Mouse (Mus musculus): ENCODE data around the gene Evc2. TPM values are rescaled to one million over a fixed set of nuclear protein-coding genes. Genes with fewer than 3 reads are reported as not detected.
A peak's percentile ranks its signal among the peaks of the same experiment; 100 is the strongest.

Evc2 gene
- 23.4 and 24.5 TPM in 2 replicates for polyA plus RNA-seq (2016; fragmentation: Nextera tagmentation; extraction: Ambion mirVana)

GRCm38 (mm10) chr5:37338288-37338687 lies at the start of gene Evc2:
Evc2 (plus strand) TSS chr5:37338499.
- H3K4me3 ChIP-seq = peak within 1 kb of the TSS; percentile 65
- H3K27ac ChIP-seq = peak within 1 kb of the TSS; percentile 91
- peaks cover 60% of the 10 kb centered on the region for H3K4me1 ChIP-seq
- WGBS = under 1% methylated on average over 27 of the region's 27 CpGs
- peaks cover 25% of the 10 kb centered on the region for H3K36me3 ChIP-seq
- no peaks in the 10 kb centered on the region for H3K9me3 ChIP-seq (replicated peaks)
- DNase-seq (ENCODE audit: low spot score) = peak; percentile 89
- H3K27me3 ChIP-seq (ENCODE audit: low read depth, poor library complexity, severe bottlenecking) = no peaks in the 10 kb centered on the region

- no peak overlapping the region for H3K27ac ChIP-seq
- peaks cover 59% of the 10 kb centered on the region for H3K36me3 ChIP-seq
- H3K4me3 ChIP-seq = no peak overlapping the region
- 19% methylated on average over 3 of the region's 3 CpGs for WGBS
- no peaks in the 10 kb centered on the region for H3K27me3 ChIP-seq (ENCODE audit: low read depth, poor library complexity, severe bottlenecking)
- H3K4me1 ChIP-seq = no peaks in the 10 kb centered on the region
- peak; percentile 44 for DNase-seq (ENCODE audit: low spot score)
- no peaks in the 10 kb centered on the region for H3K9me3 ChIP-seq (replicated peaks)
Observed at GRCm38 (mm10) chr5:37289236-37289635, 49.1 kb upstream of the Evc2 start.

GRCm38 (mm10) chr5:37290983-37291382 lies 47.3 kb upstream of the Evc2 start:
- H3K9me3 ChIP-seq (replicated peaks) = no peaks in the 10 kb centered on the region
- 74% methylated on average over 9 of the region's 9 CpGs for WGBS
- H3K4me1 ChIP-seq = no peaks in the 10 kb centered on the region
- no peak overlapping the region for H3K4me3 ChIP-seq
- peaks cover 47% of the 10 kb centered on the region for H3K36me3 ChIP-seq
- H3K27ac ChIP-seq = no peak overlapping the region
- H3K27me3 ChIP-seq (ENCODE audit: low read depth, poor library complexity, severe bottlenecking) = no peaks in the 10 kb centered on the region
- peak; percentile 47 for DNase-seq (ENCODE audit: low spot score)

GRCm38 (mm10) chr5:37296717-37297116 lies 41.6 kb upstream of the Evc2 start:
- Histone ChIP-seq H3K9me3 (replicated peaks) (no peaks in the 10 kb centered on the region), H3K27ac (no peak overlapping the region), H3K27me3 (ENCODE audit: low read depth, poor library complexity, severe bottlenecking) (no peaks in the 10 kb centered on the region), H3K4me1 (no peaks in the 10 kb centered on the region), H3K4me3 (no peak overlapping the region), H3K36me3 (peaks cover 26% of the 10 kb centered on the region)
- 83% methylated on average over 10 of the region's 10 CpGs for WGBS
- DNase-seq (ENCODE audit: low spot score) = no peak

GRCm38 (mm10) chr5:37298370-37298769 lies 39.9 kb upstream of the Evc2 start:
- Histone ChIP-seq H3K27me3 (ENCODE audit: low read depth, poor library complexity, severe bottlenecking) (no peaks in the 10 kb centered on the region), H3K27ac (no peak overlapping the region), H3K4me3 (no peak overlapping the region), H3K4me1 (no peaks in the 10 kb centered on the region), H3K36me3 (peaks cover 36% of the 10 kb centered on the region), H3K9me3 (replicated peaks) (no peaks in the 10 kb centered on the region)
- DNase-seq (ENCODE audit: low spot score) = peak; percentile 60
- 23% methylated on average over 7 of the region's 7 CpGs for WGBS

- H3K4me1 ChIP-seq = no peaks in the 10 kb centered on the region
- no peaks in the 10 kb centered on the region for H3K27me3 ChIP-seq (ENCODE audit: low read depth, poor library complexity, severe bottlenecking)
- peaks cover 73% of the 10 kb centered on the region for H3K36me3 ChIP-seq
- WGBS = 86% methylated on average over 9 of the region's 9 CpGs
- no peak overlapping the region for H3K27ac ChIP-seq
- no peaks in the 10 kb centered on the region for H3K9me3 ChIP-seq (replicated peaks)
- H3K4me3 ChIP-seq = no peak overlapping the region
- no peak for DNase-seq (ENCODE audit: low spot score)
Observed at GRCm38 (mm10) chr5:37310026-37310425, 28.3 kb upstream of the Evc2 start.

- Histone ChIP-seq H3K27ac (no peak overlapping the region), H3K36me3 (peaks cover 86% of the 10 kb centered on the region), H3K27me3 (ENCODE audit: low read depth, poor library complexity, severe bottlenecking) (no peaks in the 10 kb centered on the region), H3K4me3 (no peak overlapping the region), H3K4me1 (no peaks in the 10 kb centered on the region), H3K9me3 (replicated peaks) (no peaks in the 10 kb centered on the region)
- DNase-seq (ENCODE audit: low spot score) = no peak
- WGBS = 91% methylated on average over 12 of the region's 12 CpGs
Observed at GRCm38 (mm10) chr5:37312980-37313722, 25.1 kb upstream of the Evc2 start.

GRCm38 (mm10) chr5:37318715-37319114 lies 19.6 kb upstream of the Evc2 start:
- H3K4me1 ChIP-seq = no peaks in the 10 kb centered on the region
- H3K9me3 ChIP-seq (replicated peaks) = no peaks in the 10 kb centered on the region
- H3K36me3 ChIP-seq = peaks cover 98% of the 10 kb centered on the region
- no peaks in the 10 kb centered on the region for H3K27me3 ChIP-seq (ENCODE audit: low read depth, poor library complexity, severe bottlenecking)
- H3K27ac ChIP-seq = no peak overlapping the region
- no peak for DNase-seq (ENCODE audit: low spot score)
- WGBS = 88% methylated on average over 6 of the region's 6 CpGs
- no peak overlapping the region for H3K4me3 ChIP-seq

- no peak for DNase-seq (ENCODE audit: low spot score)
- 73% methylated on average over 3 of the region's 3 CpGs for WGBS
- H3K36me3 ChIP-seq = peaks cover 98% of the 10 kb centered on the region
- no peaks in the 10 kb centered on the region for H3K27me3 ChIP-seq (ENCODE audit: low read depth, poor library complexity, severe bottlenecking)
- no peaks in the 10 kb centered on the region for H3K4me1 ChIP-seq
- no peak overlapping the region for H3K4me3 ChIP-seq
- no peak overlapping the region for H3K27ac ChIP-seq
- no peaks in the 10 kb centered on the region for H3K9me3 ChIP-seq (replicated peaks)
Observed at GRCm38 (mm10) chr5:37320174-37320573, 18.1 kb upstream of the Evc2 start.

GRCm38 (mm10) chr5:37320761-37321160 lies 17.5 kb upstream of the Evc2 start:
- Histone ChIP-seq H3K27me3 (ENCODE audit: low read depth, poor library complexity, severe bottlenecking) (no peaks in the 10 kb centered on the region), H3K4me1 (no peaks in the 10 kb centered on the region), H3K27ac (no peak overlapping the region), H3K36me3 (peaks cover 98% of the 10 kb centered on the region), H3K4me3 (no peak overlapping the region), H3K9me3 (replicated peaks) (no peaks in the 10 kb centered on the region)
- 93% methylated on average over 4 of the region's 4 CpGs for WGBS
- DNase-seq (ENCODE audit: low spot score) = no peak

- no peak for DNase-seq (ENCODE audit: low spot score)
- Histone ChIP-seq H3K27ac (no peak overlapping the region), H3K4me1 (no peaks in the 10 kb centered on the region), H3K4me3 (no peak overlapping the region), H3K9me3 (replicated peaks) (no peaks in the 10 kb centered on the region), H3K36me3 (peaks cover 93% of the 10 kb centered on the region), H3K27me3 (ENCODE audit: low read depth, poor library complexity, severe bottlenecking) (no peaks in the 10 kb centered on the region)
- 86% methylated on average over 6 of the region's 6 CpGs for WGBS
Observed at GRCm38 (mm10) chr5:37326675-37327074, 11.6 kb upstream of the Evc2 start.

- Histone ChIP-seq H3K27me3 (ENCODE audit: low read depth, poor library complexity, severe bottlenecking) (no peaks in the 10 kb centered on the region), H3K27ac (no peak overlapping the region), H3K4me1 (peaks cover 15% of the 10 kb centered on the region), H3K36me3 (peaks cover 76% of the 10 kb centered on the region), H3K9me3 (replicated peaks) (no peaks in the 10 kb centered on the region), H3K4me3 (no peak overlapping the region)
- DNase-seq (ENCODE audit: low spot score) = no peak
- 90% methylated on average over 8 of the region's 8 CpGs for WGBS
Observed at GRCm38 (mm10) chr5:37330449-37331132, 7.7 kb upstream of the Evc2 start.

- Histone ChIP-seq H3K27ac (no peak overlapping the region), H3K36me3 (peaks cover 70% of the 10 kb centered on the region), H3K9me3 (replicated peaks) (no peaks in the 10 kb centered on the region), H3K4me3 (no peak overlapping the region), H3K27me3 (ENCODE audit: low read depth, poor library complexity, severe bottlenecking) (no peaks in the 10 kb centered on the region), H3K4me1 (peaks cover 20% of the 10 kb centered on the region)
- WGBS = 98% methylated on average over 2 of the region's 2 CpGs
- DNase-seq (ENCODE audit: low spot score) = no peak
Observed at GRCm38 (mm10) chr5:37331133-37331505, 7.2 kb upstream of the Evc2 start.
